In the genomic region with DNA sequence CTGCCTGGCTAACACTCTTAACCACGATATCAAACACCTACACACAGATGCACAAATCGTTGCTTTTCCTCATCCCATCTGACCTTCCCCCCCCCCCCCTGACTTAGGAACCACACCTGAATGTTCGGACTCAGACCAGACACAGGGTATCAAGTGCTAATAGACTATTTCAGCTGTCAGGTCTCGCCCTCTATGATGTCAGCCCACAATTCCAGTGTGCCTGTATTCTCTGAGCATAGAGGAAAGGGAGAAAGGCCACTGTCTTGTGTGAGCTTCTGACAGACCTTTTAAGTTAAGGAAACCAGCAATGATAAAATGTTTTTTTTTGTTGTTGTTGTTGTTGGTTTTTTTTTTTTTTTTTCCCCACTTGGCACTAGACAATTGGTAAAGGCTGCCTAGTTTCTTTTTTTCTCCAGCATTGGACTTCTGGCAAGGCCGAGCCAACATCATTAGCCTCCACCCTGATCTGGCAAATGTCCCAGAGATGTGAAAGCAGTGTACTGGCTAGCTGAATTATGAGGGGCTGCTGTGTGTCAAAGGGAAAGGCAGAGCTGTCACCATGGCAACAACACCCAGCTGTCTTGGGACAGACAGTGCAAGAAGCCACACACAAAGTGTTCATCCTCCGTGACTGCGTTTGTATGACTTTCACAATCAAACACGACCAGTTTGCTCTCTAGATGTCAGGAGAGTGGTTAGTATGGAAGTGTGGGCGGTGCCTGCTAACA, we compare ENCODE assay signal across 10 mouse cellular contexts. TPM values are rescaled to one million over a fixed set of nuclear protein-coding genes. Genes with fewer than 3 reads are reported as not detected.
A peak's percentile ranks its signal among the peaks of the same experiment; 100 is the strongest.
DNase-seq lines count a peak whose midpoint lies in the region; ATAC-seq lines count a peak whose summit lies in the region.
"Had no signal": no experiment of that assay in that cellular context is flagged by ENCODE, and none has a peak within 500 bp of the region (broad histone marks: within the 10 kb centered on the region; RNA-seq: fewer than 3 reads in every experiment).

No protein-coding gene starts in this region.

- ATAC-seq in CD4-positive, CD25-positive, alpha-beta regulatory T cell, adult 4 months: peak; percentile 34
- peak; percentile 91 for ATAC-seq in forebrain, embryonic 12.5 days (ENCODE audit: low FRiP score)
- no peak for ATAC-seq in heart, embryonic 13.5 days (ENCODE audit: extremely low read depth, insufficient number of reproducible peaks, low FRiP score, low TSS enrichment)
- ATAC-seq in kidney, embryonic 14.5 days (ENCODE audit: low FRiP score, low TSS enrichment): peak; percentile 93
- peak; percentile 55; the same call in 1 of the 2 replicates for ATAC-seq in limb, embryonic 15.5 days (ENCODE audit: insufficient number of reproducible peaks, low FRiP score, low TSS enrichment, low read depth)
- ATAC-seq in neural tube, embryonic 14.5 days (ENCODE audit: low read depth): peak; percentile 98
- no peak for ATAC-seq in activated CD4-positive, CD25-positive, alpha-beta regulatory T cell, adult 4 months

- no peaks in the 10 kb centered on the region for H3K27me3 ChIP-seq in forebrain, embryonic 12.5 days
- no peaks in the 10 kb centered on the region for H3K27me3 ChIP-seq in heart, embryonic 13.5 days (replicated peaks)
- H3K27me3 ChIP-seq in kidney, embryonic 14.5 days (ENCODE audit: control insufficient read depth, insufficient read depth, low read length): no peaks in the 10 kb centered on the region
- H3K27me3 ChIP-seq in limb, embryonic 15.5 days: no peaks in the 10 kb centered on the region
- H3K27me3 ChIP-seq in neural tube, embryonic 14.5 days (ENCODE audit: control insufficient read depth, insufficient read depth, low read length): no peaks in the 10 kb centered on the region

- no peaks in the 10 kb centered on the region for H3K36me3 ChIP-seq in forebrain, embryonic 12.5 days (replicated peaks)
- no peaks in the 10 kb centered on the region for H3K36me3 ChIP-seq in heart, embryonic 13.5 days
- no peaks in the 10 kb centered on the region for H3K36me3 ChIP-seq in kidney, embryonic 14.5 days (ENCODE audit: control insufficient read depth, insufficient read depth, low read length)
- no peaks in the 10 kb centered on the region for H3K36me3 ChIP-seq in limb, embryonic 15.5 days
- no peaks in the 10 kb centered on the region for H3K36me3 ChIP-seq in neural tube, embryonic 14.5 days (ENCODE audit: control insufficient read depth, insufficient read depth, low read length)

- DNase-seq in adrenal gland, postnatal 14 days: peak; percentile 81

- H3K4me3 ChIP-seq in forebrain, embryonic 12.5 days (replicated peaks): no peak overlapping the region
- peak overlapping the region; percentile 15; the same call in 1 of the 2 replicates for H3K4me3 ChIP-seq in heart, embryonic 13.5 days
- no peak overlapping the region for H3K4me3 ChIP-seq in kidney, embryonic 14.5 days (ENCODE audit: low read length)
- H3K4me3 ChIP-seq in limb, embryonic 15.5 days: peak overlapping the region; percentile 29; the same call in 1 of the 2 replicates
- peak overlapping the region; percentile 12; the same call in 1 of the 2 replicates for H3K4me3 ChIP-seq in neural tube, embryonic 14.5 days (ENCODE audit: low read depth, low read length)

- WGBS in forebrain, embryonic 12.5 days: 58% methylated on average over 9 of the region's 9 CpGs
- WGBS in heart, embryonic 13.5 days: 47% methylated on average over 9 of the region's 9 CpGs
- WGBS in kidney, embryonic 14.5 days: 53% methylated on average over 9 of the region's 9 CpGs
- 49% methylated on average over 9 of the region's 9 CpGs for WGBS in limb, embryonic 15.5 days
- 35% methylated on average over 9 of the region's 9 CpGs for WGBS in neural tube, embryonic 14.5 days

- 0 out of 2 replicates have a peak overlapping the region, but pooled peaks have one; percentile 21 for H3K4me2 ChIP-seq in forebrain, embryonic 12.5 days
- H3K4me2 ChIP-seq in heart, embryonic 13.5 days: peak overlapping the region; percentile 44
- peak overlapping the region; percentile 17; the same call in 1 of the 2 replicates for H3K4me2 ChIP-seq in kidney, embryonic 14.5 days (replicated peaks; ENCODE audit: low read depth, low read length)
- H3K4me2 ChIP-seq in limb, embryonic 15.5 days: peak overlapping the region; percentile 34
- peak overlapping the region; percentile 36 for H3K4me2 ChIP-seq in neural tube, embryonic 14.5 days (ENCODE audit: low read depth, low read length)

- H3K4me1 ChIP-seq in forebrain, embryonic 12.5 days: peaks cover 11% of the 10 kb centered on the region
- peaks cover 9% of the 10 kb centered on the region; the same call in 1 of the 2 replicates for H3K4me1 ChIP-seq in heart, embryonic 13.5 days
- no peaks in the 10 kb centered on the region; the same call in 1 of the 2 replicates for H3K4me1 ChIP-seq in kidney, embryonic 14.5 days (ENCODE audit: control insufficient read depth, insufficient read depth, low read length)
- peaks cover 7% of the 10 kb centered on the region for H3K4me1 ChIP-seq in limb, embryonic 15.5 days
- peaks cover 6% of the 10 kb centered on the region; the same call in 1 of the 2 replicates for H3K4me1 ChIP-seq in neural tube, embryonic 14.5 days (ENCODE audit: control insufficient read depth, insufficient read depth, low read length)

- H3K27ac ChIP-seq in forebrain, embryonic 12.5 days: no peak overlapping the region
- H3K27ac ChIP-seq in heart, embryonic 13.5 days (replicated peaks): no peak overlapping the region
- H3K27ac ChIP-seq in kidney, embryonic 14.5 days (ENCODE audit: low read depth, low read length): no peak overlapping the region
- no peak overlapping the region for H3K27ac ChIP-seq in limb, embryonic 15.5 days
- H3K27ac ChIP-seq in neural tube, embryonic 14.5 days (ENCODE audit: low read depth, low read length): peak overlapping the region; percentile 34; the same call in 1 of the 2 replicates

- H3K9me3 ChIP-seq in forebrain, embryonic 12.5 days: no peaks in the 10 kb centered on the region
- H3K9me3 ChIP-seq in heart, embryonic 13.5 days: no peaks in the 10 kb centered on the region
- H3K9me3 ChIP-seq in kidney, embryonic 14.5 days (ENCODE audit: control insufficient read depth, low read length): no peaks in the 10 kb centered on the region
- no peaks in the 10 kb centered on the region for H3K9me3 ChIP-seq in limb, embryonic 15.5 days
- no peaks in the 10 kb centered on the region for H3K9me3 ChIP-seq in neural tube, embryonic 14.5 days (ENCODE audit: control insufficient read depth, low read length)

- H3K9ac ChIP-seq in forebrain, embryonic 12.5 days: no peak overlapping the region
- H3K9ac ChIP-seq in heart, embryonic 13.5 days: no peak overlapping the region
- no peak overlapping the region for H3K9ac ChIP-seq in kidney, embryonic 14.5 days (ENCODE audit: low read depth, low read length)
- H3K9ac ChIP-seq in limb, embryonic 15.5 days: no peak overlapping the region
- no peak overlapping the region for H3K9ac ChIP-seq in neural tube, embryonic 14.5 days (replicated peaks; ENCODE audit: low read depth, low read length)

RNA-seq across cellular contexts. Expression of a gene that starts 46.0 kb away (rescaled TPM):
- polyA plus RNA-seq in CD4-positive, CD25-positive, alpha-beta regulatory T cell, adult 4 months (2017; shearing (Covaris generic)): not detected
- total RNA-seq in adrenal gland, postnatal 14 days (2021): not detected in 2 replicates
- not detected in 2 replicates for polyA plus RNA-seq in forebrain, embryonic 12.5 days (2016; fragmentation: Nextera tagmentation; extraction: Ambion mirVana)
- polyA plus RNA-seq in heart, embryonic 13.5 days (2015; fragmentation: Nextera tagmentation; extraction: Ambion mirVana): not detected in 2 replicates
- polyA plus RNA-seq in kidney, embryonic 14.5 days (2014; fragmentation: Nextera tagmentation; extraction: Ambion mirVana): not detected in 2 replicates
- polyA plus RNA-seq in limb, embryonic 15.5 days (2015; fragmentation: Nextera tagmentation; extraction: Ambion mirVana): not detected in 2 replicates
- polyA plus RNA-seq in neural tube, embryonic 14.5 days (2014; fragmentation: Nextera tagmentation; extraction: Ambion mirVana): not detected in 2 replicates
- not detected for polyA plus RNA-seq in activated CD4-positive, CD25-positive, alpha-beta regulatory T cell, adult 4 months (2017; shearing (Covaris generic))
- total RNA-seq: adrenal gland, adult 18-20 months had no signal
- polyA plus RNA-seq: liver, embryonic 16.5 days had no signal

RNA-seq across cellular contexts. Expression of a gene that starts 49.4 kb away (rescaled TPM):
- polyA plus RNA-seq in CD4-positive, CD25-positive, alpha-beta regulatory T cell, adult 4 months (2017; shearing (Covaris generic)): 100 to 1,000 TPM; 167 to 181 TPM
- total RNA-seq in adrenal gland, postnatal 14 days (2021): 33.4 and 43.9 TPM in 2 replicates
- polyA plus RNA-seq in forebrain, embryonic 12.5 days (2016; fragmentation: Nextera tagmentation; extraction: Ambion mirVana): 309 and 332 TPM in 2 replicates
- 201 and 202 TPM in 2 replicates for polyA plus RNA-seq in heart, embryonic 13.5 days (2015; fragmentation: Nextera tagmentation; extraction: Ambion mirVana)
- polyA plus RNA-seq in kidney, embryonic 14.5 days (2014; fragmentation: Nextera tagmentation; extraction: Ambion mirVana): 243 and 256 TPM in 2 replicates
- polyA plus RNA-seq in limb, embryonic 15.5 days (2015; fragmentation: Nextera tagmentation; extraction: Ambion mirVana): 165 and 177 TPM in 2 replicates
- 425 and 430 TPM in 2 replicates for polyA plus RNA-seq in neural tube, embryonic 14.5 days (2014; fragmentation: Nextera tagmentation; extraction: Ambion mirVana)
- polyA plus RNA-seq in activated CD4-positive, CD25-positive, alpha-beta regulatory T cell, adult 4 months (2017; shearing (Covaris generic)): 100 to 1,000 TPM; 170 to 178 TPM

RNA-seq across cellular contexts. Expression of a gene that starts 50.3 kb away (rescaled TPM):
- 10 to 100 TPM; 47.9 to 53.4 TPM for polyA plus RNA-seq in CD4-positive, CD25-positive, alpha-beta regulatory T cell, adult 4 months (2017; shearing (Covaris generic))
- total RNA-seq in adrenal gland, postnatal 14 days (2021): 28.4 and 32.3 TPM in 2 replicates
- 32.1 and 34.2 TPM in 2 replicates for polyA plus RNA-seq in forebrain, embryonic 12.5 days (2016; fragmentation: Nextera tagmentation; extraction: Ambion mirVana)
- polyA plus RNA-seq in heart, embryonic 13.5 days (2015; fragmentation: Nextera tagmentation; extraction: Ambion mirVana): 25.8 and 25.9 TPM in 2 replicates
- 29.0 and 36.4 TPM in 2 replicates for polyA plus RNA-seq in kidney, embryonic 14.5 days (2014; fragmentation: Nextera tagmentation; extraction: Ambion mirVana)
- polyA plus RNA-seq in limb, embryonic 15.5 days (2015; fragmentation: Nextera tagmentation; extraction: Ambion mirVana): 33.2 and 33.9 TPM in 2 replicates
- polyA plus RNA-seq in neural tube, embryonic 14.5 days (2014; fragmentation: Nextera tagmentation; extraction: Ambion mirVana): 84.6 and 87.6 TPM in 2 replicates
- 10 to 100 TPM; 38.5 to 41.6 TPM for polyA plus RNA-seq in activated CD4-positive, CD25-positive, alpha-beta regulatory T cell, adult 4 months (2017; shearing (Covaris generic))

Comparison
In these comparisons a context has a peak if more than half of its experiments do, and no peak if none do; other contexts are left out.
1. ATAC-seq: peak in CD4-positive, CD25-positive, alpha-beta regulatory T cell, adult 4 months (single experiment), forebrain, embryonic 12.5 days (single experiment), kidney, embryonic 14.5 days (single experiment), limb, embryonic 15.5 days (single experiment) and neural tube, embryonic 14.5 days (single experiment); none in heart, embryonic 13.5 days (single experiment) and activated CD4-positive, CD25-positive, alpha-beta regulatory T cell, adult 4 months (single experiment).
2. H3K4me3 ChIP-seq: peak in heart, embryonic 13.5 days (single experiment), limb, embryonic 15.5 days (single experiment) and neural tube, embryonic 14.5 days (single experiment); none in forebrain, embryonic 12.5 days (single experiment) and kidney, embryonic 14.5 days (single experiment).
3. Peak in every context shown above with its lines, with median percentiles within 50 percentile points of each other: H3K4me2 ChIP-seq.